Mouse (Mus musculus) frontal cortex, postnatal 36 days (tissue): ENCODE measurements at regions not wholly inside any gene's neighbourhood (a gene's known extent, or its start where the extent isn't known, plus 50 kb on each side); places are given as distances from the start of the nearest gene placed in this dataset.

Experiments
- DNase-seq, 2 experiments: peaks; one replicate each; pipeline ENCODE4 v3.0.0; 2022; ENCODE audit warnings: low spot score in 2 of 2

GRCm38 (mm10) chr7:64060051-64060450 is 93.6 kb upstream of the Trpm1 start:
- peak in 1 of 2 experiments; percentile 24 for DNase-seq

- DNase-seq, result no peak
These were observed 95.3 kb upstream of the Trpm1 start for GRCm38 (mm10) chr7:64058282-64058872.

- DNase-seq, result no peak
These were observed 95.8 kb upstream of the Trpm1 start for GRCm38 (mm10) chr7:64057873-64058272.

- no peak for DNase-seq
These were observed 97.1 kb upstream of the Trpm1 start for GRCm38 (mm10) chr7:64056498-64056897.

GRCm38 (mm10) chr7:64054996-64055395 is 98.6 kb upstream of the Trpm1 start:
- DNase-seq, result no peak

GRCm38 (mm10) chr7:64053766-64054165 is 99.9 kb upstream of the Trpm1 start:
- no peak for DNase-seq

GRCm38 (mm10) chr7:64052400-64052799 is 101.2 kb upstream of the Trpm1 start:
- peak in 1 of 2 experiments; percentile 21 for DNase-seq

- DNase-seq, result no peak
These were observed 102.7 kb upstream of the Trpm1 start for GRCm38 (mm10) chr7:64050826-64051401.

- DNase-seq, result no peak
These were observed 103.4 kb upstream of the Trpm1 start for GRCm38 (mm10) chr7:64050246-64050645.

GRCm38 (mm10) chr7:64049183-64049965 is 104.3 kb upstream of the Trpm1 start:
- no peak for DNase-seq

- DNase-seq, result peak; percentile 51 to 57
These were observed 105.0 kb upstream of the Trpm1 start for GRCm38 (mm10) chr7:64048452-64049182.

GRCm38 (mm10) chr7:64047831-64048230 is 105.8 kb upstream of the Trpm1 start:
- DNase-seq, result no peak

- DNase-seq, result peak in 1 of 2 experiments; percentile 57
These were observed 106.6 kb upstream of the Klf13 start for GRCm38 (mm10) chr7:64045292-64045691.

- DNase-seq, result no peak
These were observed 104.3 kb upstream of the Klf13 start for GRCm38 (mm10) chr7:64042978-64043377.

GRCm38 (mm10) chr7:64041303-64041702 is 102.6 kb upstream of the Klf13 start:
- DNase-seq, result no peak

GRCm38 (mm10) chr7:64040026-64040737 is 101.5 kb upstream of the Klf13 start:
- no peak for DNase-seq

GRCm38 (mm10) chr7:64037701-64038231 is 99.1 kb upstream of the Klf13 start:
- no peak for DNase-seq

GRCm38 (mm10) chr7:64036154-64036553 is 97.4 kb upstream of the Klf13 start:
- DNase-seq, result no peak

GRCm38 (mm10) chr7:64035025-64035606 is 96.4 kb upstream of the Klf13 start:
- DNase-seq, result no peak

GRCm38 (mm10) chr7:64034493-64034892 is 95.8 kb upstream of the Klf13 start:
- no peak for DNase-seq

GRCm38 (mm10) chr7:64033388-64033787 is 94.7 kb upstream of the Klf13 start:
- no peak for DNase-seq
